16 mouse cellular contexts compared by ENCODE assay signal in genomic region chr17:80949382-80949781, GRCm38 (mm10). TPM values are rescaled to one million over a fixed set of nuclear protein-coding genes. Genes with fewer than 3 reads are reported as not detected.
"Had no signal": no experiment of that assay in that cellular context is flagged by ENCODE, and none has a peak within 500 bp of the region (broad histone marks: within the 10 kb centered on the region; RNA-seq: fewer than 3 reads in every experiment).

No protein-coding gene starts in this region.

- DNase-seq: lung, adult 18-20 months; lung, embryonic 14.5 days; lung, postnatal 10 days; lung, postnatal 4 days; right cerebral cortex, postnatal 14 days; thymus, adult 2 months; thymus, postnatal 25 days; thymus, postnatal 4 days had no signal

- H3K27ac ChIP-seq: midbrain, embryonic 10.5 days; midbrain, embryonic 13.5 days; neural tube, embryonic 12.5 days; stomach, embryonic 15.5 days; stomach, postnatal 0 days had no signal

- H3K4me3 ChIP-seq: midbrain, embryonic 10.5 days; midbrain, embryonic 13.5 days; myocyte; neural tube, embryonic 12.5 days; stomach, embryonic 15.5 days had no signal

- H3K36me3 ChIP-seq: midbrain, embryonic 10.5 days; midbrain, embryonic 13.5 days; neural tube, embryonic 12.5 days; stomach, embryonic 15.5 days had no signal

- H3K27me3 ChIP-seq: midbrain, embryonic 13.5 days; neural tube, embryonic 12.5 days had no signal

RNA-seq across cellular contexts. Expression of gene Tmem178, which starts 5.0 kb away (rescaled TPM):
- total RNA-seq: megakaryocyte-erythroid progenitor cell, adult 5-6 weeks; neutrophil, adult 5-6 weeks had no signal
- polyA plus RNA-seq: myocyte had no signal
